Mouse (Mus musculus) midbrain, postnatal 0 days (tissue): ENCODE measurements around the gene Umod. TPM values are rescaled to one million over a fixed set of nuclear protein-coding genes. Genes with fewer than 3 reads are reported as not detected.

Experiments
- ATAC-seq: fragments of 200-750 bp; cut with Nextera tagmentation; 2 replicates; pipeline ENCODE4 v1.8.0; 2017; ENCODE audit warnings: moderate number of reproducible peaks, mild to moderate bottlenecking, moderate TSS enrichment, moderate library complexity; ENCODE audit not compliant: low FRiP score
- DNase-seq: peaks from one replicate; pipeline ENCODE4 v3.0.0-alpha.2; 2015; ENCODE audit warnings: low spot score
- H3K27ac ChIP-seq: fragments of 300-500 bp; sonication (generic); 2 replicates; pipeline ENCODE4 v1.5.1; 2014; ENCODE audit warnings: low read depth, mild to moderate bottlenecking, low read length, mixed read lengths
- H3K27me3 ChIP-seq: fragments of 300-500 bp; sonication (generic); 2 replicates; pipeline ENCODE4 v1.6.1; 2014; ENCODE audit warnings: low read length, control low read depth, mixed read lengths; ENCODE audit not compliant: insufficient read depth
- H3K36me3 ChIP-seq: fragments of 300-500 bp; sonication (generic); 2 replicates; pipeline ENCODE4 v1.6.1; 2014; ENCODE audit warnings: low read length, control low read depth, mixed read lengths; ENCODE audit not compliant: insufficient read depth
- H3K4me1 ChIP-seq: fragments of 300-500 bp; sonication (generic); 2 replicates; pipeline ENCODE4 v1.6.1; 2014; ENCODE audit warnings: mild to moderate bottlenecking, control low read depth, antibody characterized with exemption, low read length, mixed read lengths; ENCODE audit not compliant: insufficient read depth
- H3K4me2 ChIP-seq: fragments of 300-500 bp; sonication (generic); 2 replicates; pipeline ENCODE4 v1.6.1; 2014; ENCODE audit warnings: low read depth, mild to moderate bottlenecking, low read length, mixed read lengths; ENCODE audit not compliant: poor library complexity, severe bottlenecking
- H3K4me3 ChIP-seq: fragments of 300-500 bp; sonication (generic); 2 replicates; pipeline ENCODE4 v1.5.1; 2014; ENCODE audit warnings: low read depth, mild to moderate bottlenecking, low read length, moderate library complexity
- H3K9ac ChIP-seq: fragments of 300-500 bp; sonication (generic); replicated peaks from 2 replicates; pipeline ENCODE4 v1.6.1; 2014; ENCODE audit warnings: mild to moderate bottlenecking, low read length, moderate library complexity, mixed read lengths; ENCODE audit not compliant: poor library complexity, severe bottlenecking
- H3K9me3 ChIP-seq: fragments of 300-500 bp; sonication (generic); 2 replicates; pipeline ENCODE4 v1.6.1; 2016; ENCODE audit warnings: low read length, control low read depth
- CTCF ChIP-seq: IDR thresholded peaks from 2 replicates; pipeline ENCODE4 v1.5.1; 2016; ENCODE audit warnings: antibody characterized with exemption, mild to moderate bottlenecking
- WGBS: fragments of 180-500 bp; shearing (Covaris S2); extraction: QIAGEN DNeasy Blood & Tissue Kit; methylation state at CpG from one replicate; pipeline ENCODE4 v1.1.7; 2014; 5-methylcytosine and 5-hydroxymethylcytosine counted together
- polyA plus RNA-seq: library from polyadenylated mRNA; unstranded; fragments of >200 nt; fragmentation: Nextera tagmentation; extraction: Ambion mirVana; gene quantifications from 2 replicates; pipeline ENCODE4 v1.2.1, GENCODE M21; 2015
- total RNA-seq: library from RNA; depleted of rRNA; stranded (reverse); fragments of >200 nt; gene quantifications from 2 replicates; pipeline ENCODE4 v1.2.3, GENCODE M21; 2014; rRNA removed

The Umod gene
- total and polyA plus RNA-seq, 2 experiments from 2014 or later: not detected

DNA sequence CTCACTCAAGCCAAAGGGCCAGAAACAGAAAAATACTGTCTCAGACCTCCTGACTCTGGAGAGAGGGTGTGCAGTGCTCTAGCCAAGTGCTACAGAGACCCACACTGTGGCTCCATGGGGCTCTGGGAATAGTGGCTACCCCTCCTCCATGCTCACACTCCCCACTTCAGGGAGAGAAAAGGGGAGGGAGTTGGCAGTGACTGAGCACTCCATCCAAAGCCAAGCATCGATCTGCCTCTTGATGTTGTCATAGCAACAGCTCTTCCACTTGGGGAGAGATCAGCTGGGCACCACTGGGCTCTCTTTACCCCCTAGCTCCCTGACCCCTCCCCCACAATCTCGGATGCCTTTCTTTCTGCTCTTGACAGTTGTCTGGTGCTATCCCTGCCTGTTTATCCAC, 58.4 kb downstream of the Umod start:
- H3K36me3 ChIP-seq: no peaks in the 10 kb centered on the region
- ATAC-seq (0 out of 2 replicates have a peak, but pooled peaks have one; percentile 49), DNase-seq (peak; percentile 70)
- TF ChIP-seq CTCF: no peak
- H3K27ac ChIP-seq: no peak overlapping the region
- H3K4me2 ChIP-seq: no peak overlapping the region
- H3K9me3 ChIP-seq: no peaks in the 10 kb centered on the region
- H3K27me3 ChIP-seq: no peaks in the 10 kb centered on the region
- H3K9ac ChIP-seq: no peak overlapping the region
- H3K4me3 ChIP-seq: no peak overlapping the region
- H3K4me1 ChIP-seq: peaks cover 7% of the 10 kb centered on the region; the same call in 1 of the 2 replicates
- 0% methylated on average over 2 of the region's 2 CpGs for WGBS

GRCm38 (mm10) chr7:119418523-119418922, 60.6 kb downstream of the Umod start:
- no peak overlapping the region for H3K27ac ChIP-seq
- no peak for TF ChIP-seq CTCF
- 73% methylated on average over 1 of the region's 1 CpGs for WGBS
- H3K9ac ChIP-seq: no peak overlapping the region
- H3K4me3 ChIP-seq: no peak overlapping the region
- no peaks in the 10 kb centered on the region for H3K36me3 ChIP-seq
- ATAC-seq: no peak
- peaks cover 7% of the 10 kb centered on the region; the same call in 1 of the 2 replicates for H3K4me1 ChIP-seq
- H3K27me3 ChIP-seq: no peaks in the 10 kb centered on the region
- no peaks in the 10 kb centered on the region for H3K9me3 ChIP-seq
- no peak overlapping the region for H3K4me2 ChIP-seq
- peak; percentile 37 for DNase-seq

Other genes with a start within 250 kb of the Umod start
- not detected in 2 replicates for gene Gp2, start 20.0 kb downstream of the Umod start, total RNA-seq
- gene Gp2, start 20.0 kb downstream of the Umod start, polyA plus RNA-seq: not detected in 2 replicates
- 0.52 and 0.66 TPM in 2 replicates for gene Acsm5, start 40.2 kb upstream of the Umod start, total RNA-seq
- gene Acsm5, start 40.2 kb upstream of the Umod start, polyA plus RNA-seq: 0.19 TPM in 1 of 2 replicates, not detected in the other
- gene Pdilt, start 44.2 kb upstream of the Umod start, total RNA-seq: not detected in 2 replicates
- gene Pdilt, start 44.2 kb upstream of the Umod start, polyA plus RNA-seq: 0.07 and 0.20 TPM in 2 replicates
- not detected in 2 replicates for gene Acsm2, start 75.1 kb upstream of the Umod start, total RNA-seq
- not detected in 2 replicates for gene Acsm2, start 75.1 kb upstream of the Umod start, polyA plus RNA-seq
- gene Acsm1, start 127.7 kb upstream of the Umod start, total RNA-seq: not detected in 2 replicates
- gene Acsm1, start 127.7 kb upstream of the Umod start, polyA plus RNA-seq: not detected in 2 replicates
- not detected in 2 replicates for gene Acsm4, start 210.7 kb upstream of the Umod start, total RNA-seq
- gene Acsm4, start 210.7 kb upstream of the Umod start, polyA plus RNA-seq: 0.32 TPM in 1 of 2 replicates, not detected in the other
- 37.5 and 53.4 TPM in 2 replicates for gene Thumpd1, start 241.5 kb upstream of the Umod start, total RNA-seq
- gene Thumpd1, start 241.5 kb upstream of the Umod start, polyA plus RNA-seq: 69.1 and 71.3 TPM in 2 replicates